8 mouse cellular contexts compared by ENCODE assay signal in the genomic region with DNA sequence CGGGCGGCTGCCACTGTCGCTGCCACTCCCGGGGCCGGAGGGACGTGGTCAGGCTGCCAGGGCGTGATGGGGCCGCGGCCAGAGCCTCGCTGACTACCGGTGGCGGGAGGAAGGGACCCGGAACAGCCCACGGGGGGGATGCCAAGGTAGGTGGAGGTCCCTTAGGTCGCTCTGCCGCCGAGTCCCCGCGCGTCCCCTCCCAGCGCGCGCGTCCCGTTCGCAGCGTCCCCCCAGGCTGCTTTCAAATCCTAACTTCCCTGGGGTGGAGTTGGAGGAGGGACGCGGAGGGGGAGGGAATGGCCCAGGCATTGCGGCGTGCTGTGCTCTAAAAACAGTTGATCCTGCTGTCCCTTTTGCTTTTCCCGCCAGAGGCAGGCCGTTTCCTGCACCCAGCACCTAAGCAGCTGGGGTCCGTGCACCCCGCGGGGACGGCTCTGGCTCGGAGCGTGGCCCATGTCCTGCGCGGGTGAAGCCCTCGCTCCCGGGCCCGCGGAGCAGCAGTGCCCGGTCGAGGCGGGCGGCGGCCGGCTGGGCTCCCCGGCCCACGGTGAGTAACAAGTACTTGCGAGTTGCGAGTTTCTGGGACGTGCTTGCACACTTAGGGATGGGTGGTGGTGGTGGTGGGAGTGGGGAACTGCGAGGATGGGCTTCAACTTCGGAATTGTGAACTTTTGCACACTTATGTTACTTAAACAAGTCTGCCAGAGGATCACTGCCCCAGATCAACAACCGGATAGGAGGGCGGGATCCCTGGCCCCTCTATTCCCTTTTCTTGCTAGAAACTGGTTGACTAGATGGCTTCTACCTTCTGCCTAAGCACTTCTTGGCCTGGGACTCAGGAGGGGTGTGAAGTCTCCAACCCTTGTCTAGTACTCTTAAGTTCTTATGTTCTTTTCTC. TPM values are rescaled to one million over a fixed set of nuclear protein-coding genes. Genes with fewer than 3 reads are reported as not detected.
DNase-seq lines count a peak whose midpoint lies in the region; ATAC-seq and TF ChIP-seq lines count a peak whose summit lies in the region.

No protein-coding gene starts in this region.

- peak overlapping the region; percentile 66 for H3K4me3 ChIP-seq in forebrain, embryonic 12.5 days (replicated peaks)
- peak overlapping the region; percentile 91 for H3K4me3 ChIP-seq in small intestine, adult 2 months (ENCODE audit: low read depth, low read length)

- H3K9ac ChIP-seq in forebrain, embryonic 12.5 days, result peak overlapping the region; percentile 69

- peak; percentile 82 to 95 for DNase-seq in adrenal gland, adult (ENCODE audit: inconsistent age in 2 of 2, low spot score in 1 of 2)
- DNase-seq in heart, postnatal 25 days (ENCODE audit: low spot score), result peak; percentile 66
- DNase-seq in kidney, postnatal 4 days, result peak; percentile 78 to 84
- DNase-seq in yolk sac, embryonic 10.5 days (ENCODE audit: low spot score), result peak; percentile 59

- H3K36me3 ChIP-seq in forebrain, embryonic 12.5 days (replicated peaks), result no peaks in the 10 kb centered on the region
- H3K36me3 ChIP-seq in small intestine, adult 2 months (ENCODE audit: control insufficient read depth, insufficient read depth, low read length), result no peaks in the 10 kb centered on the region

- H3K27me3 ChIP-seq in forebrain, embryonic 12.5 days, result peaks cover 13% of the 10 kb centered on the region
- H3K27me3 ChIP-seq in small intestine, adult 2 months (ENCODE audit: control insufficient read depth, insufficient read depth, low read length), result no peaks in the 10 kb centered on the region

- H3K4me1 ChIP-seq in forebrain, embryonic 12.5 days, result peaks cover 2% of the 10 kb centered on the region
- H3K4me1 ChIP-seq in small intestine, adult 2 months (ENCODE audit: control insufficient read depth, insufficient read depth, insufficient read length, low read length), result peaks cover 4% of the 10 kb centered on the region

- peak; percentile 57 for ATAC-seq in CD4-positive, CD25-positive, alpha-beta regulatory T cell, adult 4 months
- peak; percentile 81 for ATAC-seq in forebrain, embryonic 12.5 days (ENCODE audit: low FRiP score)
- ATAC-seq in megakaryocyte-erythroid progenitor cell, adult 5-6 weeks (replicated peaks; ENCODE audit: low FRiP score, low TSS enrichment, poor library complexity, severe bottlenecking), result peak; percentile 70

- no peak for TF ChIP-seq POLR2A in small intestine, adult 2 months (IDR thresholded peaks at IDR 0.05; ENCODE audit: low read depth, low read length)

- H3K4me2 ChIP-seq in forebrain, embryonic 12.5 days, result peak overlapping the region; percentile 93

- H3K27ac ChIP-seq in forebrain, embryonic 12.5 days, result peak overlapping the region; percentile 14; the same call in 1 of the 2 replicates
- peak overlapping the region; percentile 63 for H3K27ac ChIP-seq in small intestine, adult 2 months (ENCODE audit: insufficient read depth, low read depth, low read length)

- intact Hi-C loops in heart, postnatal 25 days (cut with DNase I), result loop anchor here (5.0 kb wide), 1 partner anchor 71 kb away; no protein-coding TSS in a partner anchor

- TF ChIP-seq CTCF in small intestine, adult 2 months (IDR thresholded peaks at IDR 0.05; ENCODE audit: extremely low read depth, insufficient read length, insufficient replicate concordance, low read depth, low read length), result no peak

- WGBS in forebrain, embryonic 12.5 days, result under 1% methylated on average over 58 of the region's 60 CpGs
- 2% methylated on average over 56 of the region's 60 CpGs for WGBS in small intestine, adult 2 months

- H3K9me3 ChIP-seq in forebrain, embryonic 12.5 days, result no peaks in the 10 kb centered on the region

RNA-seq across cellular contexts. Expression of gene Mdfic, which starts 0.6 kb away (rescaled TPM):
- polyA plus RNA-seq in CD4-positive, CD25-positive, alpha-beta regulatory T cell, adult 4 months (2017; shearing (Covaris generic)), result 10 to 100 TPM; 16.0 to 24.9 TPM
- 3.6 and 5.2 TPM in 2 replicates for polyA plus RNA-seq in forebrain, embryonic 12.5 days (2016; fragmentation: Nextera tagmentation; extraction: Ambion mirVana)
- 10 to 100 TPM; 16.9 to 17.3 TPM for total RNA-seq in heart, postnatal 25 days (2021)
- 0.11 and 0.45 TPM in 2 replicates for total RNA-seq in megakaryocyte-erythroid progenitor cell, adult 5-6 weeks (2014; fragmentation: Nextera tagmentation)
- total RNA-seq in megakaryocyte-erythroid progenitor cell, adult 5-6 weeks (2017), result 2.8 and 4.4 TPM in 2 replicates
- 1.3 and 2.9 TPM in 2 replicates for polyA plus RNA-seq in small intestine, adult 2 months (2012; rRNA removed)

Comparison
In these comparisons a context has a peak if more than half of its experiments do, and no peak if none do; other contexts are left out.
1. Peak in every context shown above with its lines: DNase-seq, ATAC-seq, H3K4me3 ChIP-seq and H3K27ac ChIP-seq.